Mouse (Mus musculus): ENCODE data around the gene Krt86. TPM values are rescaled to one million over a fixed set of nuclear protein-coding genes. Genes with fewer than 3 reads are reported as not detected.

Krt86 gene
- total and polyA plus RNA-seq, 3 experiments = 0.11 TPM; not detected in 2

- peaks cover 66% of the 10 kb centered on the region for H3K9me3 ChIP-seq (replicated peaks)
- no peak overlapping the region for H3K4me3 ChIP-seq (ENCODE audit: low read depth, low read length)
- TF ChIP-seq CTCF (IDR thresholded peaks at IDR 0.05; ENCODE audit: low read depth, low read length) (no peak), POLR2AphosphoS5 (IDR thresholded peaks at IDR 0.05; ENCODE audit: insufficient replicate concordance, low read depth, low read length) (no peak)
- DNase-seq (ENCODE audit: low spot score) (no peak), ATAC-seq (ENCODE audit: extremely low read depth, insufficient number of reproducible peaks, low FRiP score, poor library complexity, severe bottlenecking) (no peak)
- H3K4me1 ChIP-seq (ENCODE audit: insufficient read depth, low read depth, low read length) = no peaks in the 10 kb centered on the region
- H3K27me3 ChIP-seq (ENCODE audit: insufficient read depth, low read length) = peaks cover 3% of the 10 kb centered on the region; the same call in 1 of the 2 replicates
- H3K36me3 ChIP-seq (replicated peaks) = no peaks in the 10 kb centered on the region
These were observed 10.4 kb downstream of the Krt86 start for GRCm38 (mm10) chr15:101483646-101484045.

- no peaks in the 10 kb centered on the region for H3K36me3 ChIP-seq (replicated peaks)
- DNase-seq (ENCODE audit: low spot score) (no peak), ATAC-seq (ENCODE audit: extremely low read depth, insufficient number of reproducible peaks, low FRiP score, poor library complexity, severe bottlenecking) (no peak)
- H3K9me3 ChIP-seq (replicated peaks) = peaks cover 68% of the 10 kb centered on the region
- TF ChIP-seq TAL1 (conservative IDR thresholded peaks at IDR 0.05; ENCODE audit: low read depth, low read length) (no peak), POLR2AphosphoS5 (IDR thresholded peaks at IDR 0.05; ENCODE audit: insufficient replicate concordance, low read depth, low read length) (no peak), CTCF (IDR thresholded peaks at IDR 0.05; ENCODE audit: low read depth, low read length) (no peak), GATA2 (IDR thresholded peaks at IDR 0.05; ENCODE audit: borderline replicate concordance, low read depth, low read length) (no peak), GATA1 (IDR thresholded peaks at IDR 0.05; ENCODE audit: borderline replicate concordance, low read length) (no peak)
- H3K4me1 ChIP-seq (ENCODE audit: insufficient read depth, low read depth, low read length) = no peaks in the 10 kb centered on the region
- H3K4me3 ChIP-seq (ENCODE audit: low read depth, low read length) = no peak overlapping the region
- H3K27me3 ChIP-seq (ENCODE audit: insufficient read depth, low read length) = peaks cover 3% of the 10 kb centered on the region; the same call in 1 of the 2 replicates
These were observed 11.7 kb downstream of the Krt86 start for GRCm38 (mm10) chr15:101484939-101485338.

GRCm38 (mm10) chr15:101485911-101486635 lies 12.8 kb downstream of the Krt86 start:
- TF ChIP-seq TAL1 (conservative IDR thresholded peaks at IDR 0.05; ENCODE audit: low read depth, low read length) = no peak
- no peak for TF ChIP-seq POLR2AphosphoS5 (IDR thresholded peaks at IDR 0.05; ENCODE audit: insufficient replicate concordance, low read depth, low read length)
- TF ChIP-seq GATA2 (IDR thresholded peaks at IDR 0.05; ENCODE audit: borderline replicate concordance, low read depth, low read length) = no peak
- TF ChIP-seq GATA1 (IDR thresholded peaks at IDR 0.05; ENCODE audit: borderline replicate concordance, low read length) = no peak
- no peak for TF ChIP-seq CTCF (IDR thresholded peaks at IDR 0.05; ENCODE audit: low read depth, low read length)
- peaks cover 3% of the 10 kb centered on the region; the same call in 1 of the 2 replicates for H3K27me3 ChIP-seq (ENCODE audit: insufficient read depth, low read length)
- ATAC-seq (ENCODE audit: extremely low read depth, insufficient number of reproducible peaks, low FRiP score, poor library complexity, severe bottlenecking) = no peak
- peaks cover 70% of the 10 kb centered on the region for H3K9me3 ChIP-seq (replicated peaks)
- no peaks in the 10 kb centered on the region for H3K4me1 ChIP-seq (ENCODE audit: insufficient read depth, low read depth, low read length)
- H3K36me3 ChIP-seq (replicated peaks) = no peaks in the 10 kb centered on the region
- H3K4me3 ChIP-seq (ENCODE audit: low read depth, low read length) = no peak overlapping the region
- DNase-seq (ENCODE audit: low spot score) = no peak

GRCm38 (mm10) chr15:101491431-101491830 lies 18.2 kb downstream of the Krt86 start, which contains the start of gene Krt83:
TSS of gene Krt83 (minus strand) at chr15:101491512.
- H3K4me1 ChIP-seq (ENCODE audit: insufficient read depth, low read depth, low read length) = no peaks in the 10 kb centered on the region
- no peak for ATAC-seq (ENCODE audit: extremely low read depth, insufficient number of reproducible peaks, low FRiP score, poor library complexity, severe bottlenecking)
- no peaks in the 10 kb centered on the region for H3K36me3 ChIP-seq (replicated peaks)
- TF ChIP-seq POLR2AphosphoS5 (IDR thresholded peaks at IDR 0.05; ENCODE audit: insufficient replicate concordance, low read depth, low read length) (no peak), TAL1 (conservative IDR thresholded peaks at IDR 0.05; ENCODE audit: low read depth, low read length) (no peak), CTCF (IDR thresholded peaks at IDR 0.05; ENCODE audit: low read depth, low read length) (no peak), GATA2 (IDR thresholded peaks at IDR 0.05; ENCODE audit: borderline replicate concordance, low read depth, low read length) (no peak), GATA1 (IDR thresholded peaks at IDR 0.05; ENCODE audit: borderline replicate concordance, low read length) (no peak)
- no peaks in the 10 kb centered on the region for H3K27me3 ChIP-seq (ENCODE audit: insufficient read depth, low read length)
- no peak for DNase-seq (ENCODE audit: low spot score)
- H3K9me3 ChIP-seq (replicated peaks) = peaks cover 61% of the 10 kb centered on the region
- H3K4me3 ChIP-seq (ENCODE audit: low read depth, low read length) = no peak within 1 kb of the TSS

GRCm38 (mm10) chr15:101492718-101493117 lies 19.4 kb downstream of the Krt86 start:
- Histone ChIP-seq H3K4me1 (ENCODE audit: insufficient read depth, low read depth, low read length) (no peaks in the 10 kb centered on the region), H3K36me3 (replicated peaks) (no peaks in the 10 kb centered on the region), H3K27me3 (ENCODE audit: insufficient read depth, low read length) (no peaks in the 10 kb centered on the region), H3K9me3 (replicated peaks) (peaks cover 66% of the 10 kb centered on the region), H3K4me3 (ENCODE audit: low read depth, low read length) (no peak overlapping the region)
- TF ChIP-seq TAL1 (conservative IDR thresholded peaks at IDR 0.05; ENCODE audit: low read depth, low read length) (no peak), GATA2 (IDR thresholded peaks at IDR 0.05; ENCODE audit: borderline replicate concordance, low read depth, low read length) (no peak), CTCF (IDR thresholded peaks at IDR 0.05; ENCODE audit: low read depth, low read length) (no peak), POLR2AphosphoS5 (IDR thresholded peaks at IDR 0.05; ENCODE audit: insufficient replicate concordance, low read depth, low read length) (no peak), GATA1 (IDR thresholded peaks at IDR 0.05; ENCODE audit: borderline replicate concordance, low read length) (no peak)
- no peak for ATAC-seq (ENCODE audit: extremely low read depth, insufficient number of reproducible peaks, low FRiP score, poor library complexity, severe bottlenecking)
- DNase-seq (ENCODE audit: low spot score) = no peak

- TF ChIP-seq POLR2AphosphoS5 (IDR thresholded peaks at IDR 0.05; ENCODE audit: insufficient replicate concordance, low read depth, low read length) (no peak), GATA1 (IDR thresholded peaks at IDR 0.05; ENCODE audit: borderline replicate concordance, low read length) (no peak), TAL1 (conservative IDR thresholded peaks at IDR 0.05; ENCODE audit: low read depth, low read length) (no peak), CTCF (IDR thresholded peaks at IDR 0.05; ENCODE audit: low read depth, low read length) (no peak), GATA2 (IDR thresholded peaks at IDR 0.05; ENCODE audit: borderline replicate concordance, low read depth, low read length) (no peak)
- H3K4me3 ChIP-seq (ENCODE audit: low read depth, low read length) = no peak overlapping the region
- DNase-seq (ENCODE audit: low spot score) (no peak), ATAC-seq (ENCODE audit: extremely low read depth, insufficient number of reproducible peaks, low FRiP score, poor library complexity, severe bottlenecking) (no peak)
- no peaks in the 10 kb centered on the region for H3K36me3 ChIP-seq (replicated peaks)
- peaks cover 64% of the 10 kb centered on the region for H3K9me3 ChIP-seq (replicated peaks)
- H3K4me1 ChIP-seq (ENCODE audit: insufficient read depth, low read depth, low read length) = no peaks in the 10 kb centered on the region
- no peaks in the 10 kb centered on the region for H3K27me3 ChIP-seq (ENCODE audit: insufficient read depth, low read length)
These were observed 20.4 kb downstream of the Krt86 start for GRCm38 (mm10) chr15:101493713-101494112.
